Mouse (Mus musculus) CD4-positive, CD25-positive, alpha-beta regulatory T cell, adult 4 months (primary cell): ENCODE measurements around the gene Tnfsf9. TPM values are rescaled to one million over a fixed set of nuclear protein-coding genes. Genes with fewer than 3 reads are reported as not detected.

Experiments
- ATAC-seq: one replicate; pipeline ENCODE4 v1.8.0; 2017
- polyA plus RNA-seq, 2 experiments: library from polyadenylated mRNA; unstranded; fragments of 100-300 nt; shearing (Covaris generic); gene quantifications; one replicate each; pipeline ENCODE4 v1.2.1; 2017

Tnfsf9 gene
- polyA plus RNA-seq, 2 experiments from 2014 or later, result 8.2 to 11.9 TPM

DNA sequence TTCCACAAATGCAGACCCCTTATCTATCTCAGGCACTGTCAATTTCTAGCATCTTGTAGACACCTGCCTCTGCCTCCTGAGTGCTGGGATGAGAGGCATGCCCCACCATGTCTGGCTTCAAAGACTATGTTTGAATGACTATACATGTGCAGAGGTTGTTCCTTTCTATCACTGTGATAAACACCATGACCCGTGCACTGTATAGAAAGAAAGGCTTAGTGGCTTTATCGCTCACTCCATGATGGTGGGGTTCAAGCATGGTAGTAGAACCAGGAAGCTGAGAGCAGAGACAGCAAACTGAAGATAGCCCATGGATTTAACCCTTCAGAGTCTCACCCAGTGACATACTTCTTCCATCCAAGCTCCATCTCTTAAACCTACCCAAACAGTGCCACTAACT, 29.6 kb downstream of the Tnfsf9 start:
- no peak for ATAC-seq

DNA sequence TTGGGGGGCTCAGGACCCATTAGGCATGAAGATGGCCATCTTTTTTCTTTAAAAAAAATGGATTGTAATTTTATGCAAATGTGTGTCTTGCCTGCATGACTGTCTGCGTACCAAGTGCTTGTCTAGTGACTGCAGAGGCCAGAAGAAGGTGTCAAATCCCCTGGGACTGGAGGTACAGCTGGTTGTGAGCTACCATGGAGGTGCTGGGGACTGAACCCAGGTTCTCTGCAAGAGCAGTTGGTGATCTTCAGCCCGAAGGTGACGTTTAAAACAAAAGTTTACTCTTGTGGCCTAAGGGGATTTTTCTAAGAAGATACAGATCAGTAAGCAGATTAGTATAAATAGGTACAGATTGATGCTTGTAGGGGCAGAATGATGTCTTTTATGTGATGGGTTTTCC, 30.5 kb downstream of the Tnfsf9 start:
- no peak for ATAC-seq

DNA sequence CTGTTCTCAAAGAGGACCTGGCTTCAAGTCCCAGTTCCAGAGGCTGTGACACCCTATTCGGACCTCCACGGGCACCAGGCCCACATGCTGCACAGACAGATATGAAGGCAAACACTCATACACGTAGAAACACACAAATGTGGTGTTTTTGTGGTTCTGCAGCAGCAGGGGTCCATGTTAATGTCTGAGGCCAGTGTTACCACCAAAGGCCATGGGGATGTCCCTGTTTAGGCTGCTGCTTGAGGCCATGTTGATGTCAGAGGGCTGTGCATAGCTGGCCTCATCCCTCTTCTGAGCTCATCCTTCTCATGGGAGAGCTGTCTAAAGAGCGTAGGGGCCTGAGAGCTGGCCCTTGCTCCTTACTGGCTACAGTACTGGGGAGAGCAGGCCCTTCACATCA, 33.6 kb downstream of the Tnfsf9 start:
- no peak for ATAC-seq

DNA sequence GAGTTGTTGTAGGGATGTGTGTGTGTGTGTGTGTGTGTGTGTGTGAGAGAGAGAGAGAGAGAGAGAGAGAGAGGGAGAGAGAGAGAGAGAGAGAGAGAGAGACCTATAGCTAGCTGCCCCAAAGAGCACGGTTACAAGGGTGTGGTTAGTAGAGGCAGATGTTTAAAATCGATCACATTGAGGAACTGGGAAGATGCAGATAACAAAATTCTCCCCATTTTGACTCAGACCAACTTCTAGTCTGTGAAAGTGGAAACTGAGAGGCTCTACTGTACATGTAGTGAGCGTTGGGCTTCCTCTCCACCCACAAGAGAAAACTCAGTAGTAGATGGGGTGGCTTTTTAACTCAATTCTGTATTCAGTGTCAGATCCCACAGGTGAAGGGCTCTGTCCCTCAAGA, 34.6 kb downstream of the Tnfsf9 start:
- ATAC-seq, result no peak

DNA sequence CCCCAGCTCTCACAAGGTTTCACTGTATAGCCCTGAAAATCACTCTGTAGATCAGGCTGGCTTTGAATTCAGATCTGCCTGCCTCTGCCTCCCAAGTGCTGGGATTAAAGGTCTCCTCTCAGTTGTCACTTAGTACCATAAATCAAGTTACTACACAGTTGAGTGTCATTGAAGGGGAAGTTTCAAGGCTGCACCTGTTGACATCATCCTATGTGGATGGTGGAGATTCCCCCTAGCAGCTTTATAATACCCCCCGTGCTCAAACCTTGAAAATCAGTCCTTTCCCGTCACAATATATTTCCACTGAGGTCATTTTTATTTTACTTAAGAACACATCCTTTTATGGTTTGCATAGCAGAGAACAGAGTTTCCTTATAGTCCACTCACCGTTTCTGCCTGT, 38.6 kb downstream of the Tnfsf9 start:
- no peak for ATAC-seq

DNA sequence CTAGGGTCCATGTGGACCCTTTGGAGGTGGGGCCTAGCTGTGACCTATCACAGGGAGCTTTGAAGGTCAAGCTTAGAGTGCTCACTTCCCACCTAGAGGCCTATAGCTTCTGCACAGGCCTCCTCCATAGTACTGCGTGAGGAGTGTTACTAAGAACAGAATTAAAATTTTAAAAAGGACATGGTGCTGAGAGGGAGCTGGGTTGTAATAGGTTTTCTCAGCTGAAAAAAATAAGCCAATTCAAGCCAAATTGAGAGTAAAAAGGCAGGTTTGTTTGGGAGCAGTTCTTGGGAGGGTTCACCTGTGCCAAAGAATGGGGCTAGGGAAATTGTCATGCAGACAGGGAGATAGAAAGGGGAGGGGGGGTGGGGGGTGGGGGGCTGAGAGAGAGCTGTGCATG, 40.0 kb downstream of the Tnfsf9 start:
- no peak for ATAC-seq

DNA sequence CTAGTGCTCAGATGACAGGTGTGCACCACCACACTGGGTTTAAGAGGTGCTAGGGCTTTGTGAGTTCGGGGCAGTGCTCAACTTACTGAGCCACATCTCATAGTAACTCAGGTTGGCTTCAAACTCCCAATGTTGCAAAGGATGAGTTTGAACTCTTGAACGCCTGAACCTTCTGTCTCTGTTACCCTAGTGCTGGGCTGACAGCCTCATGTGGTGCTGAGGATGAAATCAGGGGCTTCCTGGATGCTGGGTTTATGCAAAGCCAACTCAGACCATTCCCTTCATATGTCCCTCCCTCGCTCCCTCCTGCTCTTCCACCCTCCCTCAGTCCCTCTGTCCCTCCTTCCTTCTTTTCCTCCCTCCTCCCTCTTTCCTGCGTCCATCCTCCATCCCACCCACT, 43.2 kb downstream of the Tnfsf9 start:
- no peak for ATAC-seq

DNA sequence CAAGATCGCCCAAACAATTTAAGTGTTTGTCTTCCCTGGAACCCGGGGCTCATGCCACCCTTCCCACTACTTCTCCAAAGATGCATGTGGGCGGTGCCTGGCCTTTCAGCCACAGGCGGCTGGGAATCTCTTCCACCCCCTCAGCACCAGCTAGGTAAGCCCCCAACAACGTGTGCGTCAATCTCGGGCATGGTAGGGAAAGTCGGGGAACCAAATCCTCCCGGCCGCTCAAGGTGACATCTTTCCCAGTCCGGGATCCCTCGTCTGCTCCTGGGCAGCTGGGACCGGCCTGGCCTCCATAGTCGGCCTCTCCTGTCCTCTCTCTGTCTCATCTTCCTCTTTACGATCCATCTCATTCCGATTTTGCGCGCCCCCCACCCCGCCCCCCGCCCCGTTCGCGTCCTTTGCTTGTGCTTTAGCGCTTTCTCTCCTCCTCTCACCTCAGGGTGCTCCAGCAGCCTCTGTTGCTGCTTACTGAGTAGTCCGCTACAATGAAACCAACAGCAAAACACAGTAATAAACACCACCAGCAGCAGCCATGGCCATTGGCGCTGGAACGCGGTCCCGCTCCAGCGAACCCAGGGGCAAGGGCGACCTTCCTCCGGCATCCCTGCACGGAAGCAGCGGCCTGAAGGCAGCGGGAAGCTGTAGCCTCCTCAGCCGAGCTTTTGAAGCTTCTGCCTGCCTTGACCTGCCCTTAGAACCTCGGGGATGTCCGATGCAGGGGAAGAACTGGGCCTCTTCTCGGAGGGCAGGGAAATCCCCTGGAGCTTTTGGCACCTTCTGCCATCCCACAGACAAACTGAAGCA, 44.1 kb downstream of the Tnfsf9 start, which contains the start of gene Cd70:
Gene Cd70, minus strand, starts transcription at position 784 of the 810 bp plus-strand sequence.
- peak; percentile 29 for ATAC-seq

DNA sequence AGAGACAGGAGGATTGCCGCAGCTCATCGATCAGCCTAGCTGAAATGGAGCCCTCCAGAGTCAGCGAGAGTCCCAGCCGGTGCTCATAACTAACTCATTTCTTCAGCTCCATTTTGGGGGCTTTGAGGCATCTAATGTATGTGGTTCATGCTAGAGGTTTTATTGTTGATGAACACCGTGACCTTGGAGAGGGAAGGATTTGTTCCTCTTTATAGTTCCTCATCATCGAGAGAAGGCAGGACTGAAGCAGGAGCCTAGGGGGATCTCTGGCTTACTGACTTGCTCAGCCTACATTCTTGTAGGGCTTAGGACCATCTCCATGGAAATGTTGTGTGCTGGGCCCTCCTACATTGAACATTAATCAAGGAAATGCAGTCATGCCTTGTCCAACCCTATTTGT, 47.9 kb downstream of the Tnfsf9 start:
- no peak for ATAC-seq

DNA sequence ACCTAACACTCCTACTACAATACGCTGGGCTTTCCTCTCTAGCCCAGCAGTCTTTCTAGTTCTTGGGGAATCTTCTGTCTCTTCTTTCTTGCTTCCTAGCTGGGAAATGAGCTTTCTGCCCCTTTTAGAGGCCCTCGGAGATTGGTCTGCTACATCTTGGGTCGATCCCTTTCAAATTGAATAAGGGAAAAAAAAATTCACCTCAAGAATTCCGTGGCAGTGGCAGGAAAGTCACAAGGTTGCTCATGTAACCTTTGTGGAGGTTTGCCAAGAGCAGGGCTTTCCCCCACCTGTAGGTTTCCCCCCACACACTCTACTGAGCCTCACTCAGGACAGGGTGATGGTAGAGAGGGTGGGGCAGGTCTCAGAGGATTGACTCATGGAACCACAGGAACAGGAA, 48.7 kb downstream of the Tnfsf9 start:
- ATAC-seq, result no peak

Other genes with a start within 250 kb of the Tnfsf9 start
- gene Acsbg2, start 230.9 kb upstream of the Tnfsf9 start, polyA plus RNA-seq, result under 1 TPM in 1 of 2 experiments, not detected in 1; 0.12 TPM
- gene 1700061G19Rik, start 229.8 kb upstream of the Tnfsf9 start, polyA plus RNA-seq, result under 1 TPM in 1 of 2 experiments, not detected in 1; 0.31 TPM
- gene Mllt1, start 169.9 kb upstream of the Tnfsf9 start, polyA plus RNA-seq, result 1 to 10 TPM; 4.5 to 7.0 TPM
- under 1 TPM in 1 of 2 experiments, not detected in 1; 0.16 TPM for gene Acer1, start 123.2 kb upstream of the Tnfsf9 start, polyA plus RNA-seq
- 100 to 1,000 TPM; 108 to 110 TPM for gene Clpp, start 115.0 kb upstream of the Tnfsf9 start, polyA plus RNA-seq
- gene Alkbh7, start 108.0 kb upstream of the Tnfsf9 start, polyA plus RNA-seq, result 10 to 100 TPM; 21.6 to 25.1 TPM
- not detected for gene Pspn, start 105.3 kb upstream of the Tnfsf9 start, polyA plus RNA-seq
- gene Gtf2f1, start 94.0 kb upstream of the Tnfsf9 start, polyA plus RNA-seq, result 100 to 1,000 TPM in 1 of 2 experiments, 10 to 100 TPM in 1; 72.1 to 102 TPM
- gene Gm17949, start 93.9 kb upstream of the Tnfsf9 start, polyA plus RNA-seq, result 1 to 10 TPM in 1 of 2 experiments, not detected in 1; 1.5 TPM
- gene Khsrp, start 73.8 kb upstream of the Tnfsf9 start, polyA plus RNA-seq, result 10 to 100 TPM; 16.0 to 29.4 TPM
- gene Slc25a41, start 63.7 kb upstream of the Tnfsf9 start, polyA plus RNA-seq, result not detected
- 1 to 10 TPM; 2.1 to 2.9 TPM for gene Crb3, start 46.2 kb upstream of the Tnfsf9 start, polyA plus RNA-seq
- gene Slc25a23, start 45.5 kb upstream of the Tnfsf9 start, polyA plus RNA-seq, result 1 to 10 TPM; 2.3 to 3.4 TPM
- gene Dennd1c, start 26.8 kb upstream of the Tnfsf9 start, polyA plus RNA-seq, result 100 to 1,000 TPM; 215 to 337 TPM
- gene Tubb4a, start 17.5 kb upstream of the Tnfsf9 start, polyA plus RNA-seq, result 1 to 10 TPM; 4.3 to 7.8 TPM
- gene Cd70, start 44.5 kb downstream of the Tnfsf9 start, polyA plus RNA-seq, result under 1 TPM in 1 of 2 experiments, not detected in 1; 0.52 TPM
- 10 to 100 TPM in 1 of 2 experiments, 1 to 10 TPM in 1; 5.9 to 11.7 TPM for gene Tnfsf14, start 88.9 kb downstream of the Tnfsf9 start, polyA plus RNA-seq
- gene C3, start 122.8 kb downstream of the Tnfsf9 start, polyA plus RNA-seq, result 1 to 10 TPM in 1 of 2 experiments, under 1 TPM in 1; 0.85 to 1.3 TPM
- 10 to 100 TPM; 62.0 to 94.4 TPM for gene Gpr108, start 143.1 kb downstream of the Tnfsf9 start, polyA plus RNA-seq
- 1 to 10 TPM; 2.6 to 3.6 TPM for gene Trip10, start 144.1 kb downstream of the Tnfsf9 start, polyA plus RNA-seq
- gene Vav1, start 173.8 kb downstream of the Tnfsf9 start, polyA plus RNA-seq, result 100 to 1,000 TPM in 1 of 2 experiments, 10 to 100 TPM in 1; 88.9 to 130 TPM